Mouse (Mus musculus) natural killer cell, adult 2 months (primary cell): ENCODE measurements around the gene Mpp5.
A peak's percentile ranks its signal among the peaks of the same experiment; 100 is the strongest.

Source experiments
- DNase-seq, 2 experiments: peaks; one replicate each; pipeline ENCODE4 v3.0.0; 2022; ENCODE audit warnings: low spot score in 2 of 2

Mpp5 gene

GRCm38 (mm10) chr12:78748557-78749377, at the start of gene Mpp5:
Gene Mpp5 (plus strand): TSS chr12:78748907.
- peak; percentile 91 to 95 for DNase-seq

GRCm38 (mm10) chr12:78717783-78718182, 30.9 kb upstream of the Mpp5 start:
- peak; percentile 9 to 33 for DNase-seq

GRCm38 (mm10) chr12:78727723-78728122, 21.0 kb upstream of the Mpp5 start:
- DNase-seq, result no peak

GRCm38 (mm10) chr12:78739633-78740032, 9.1 kb upstream of the Mpp5 start:
- DNase-seq, result no peak

- no peak for DNase-seq
These were observed 8.4 kb upstream of the Mpp5 start for GRCm38 (mm10) chr12:78740289-78740688.

GRCm38 (mm10) chr12:78746226-78746625, 2.5 kb upstream of the Mpp5 start:
- DNase-seq, result no peak

- no peak for DNase-seq
These were observed 1.3 kb upstream of the Mpp5 start for GRCm38 (mm10) chr12:78747406-78747805.

GRCm38 (mm10) chr12:78748113-78748512, 594 bp upstream of the Mpp5 start:
- peak in 1 of 2 experiments; percentile 3 for DNase-seq

GRCm38 (mm10) chr12:78749378-78749801, 683 bp downstream of the Mpp5 start:
- DNase-seq, result peak; percentile 20 to 21

- no peak for DNase-seq
These were observed 13.3 kb downstream of the Mpp5 start for GRCm38 (mm10) chr12:78761979-78762378.

- DNase-seq, result no peak
These were observed 20.5 kb downstream of the Mpp5 start for GRCm38 (mm10) chr12:78769031-78769713.

GRCm38 (mm10) chr12:78773211-78773610, 24.5 kb downstream of the Mpp5 start:
- no peak for DNase-seq

GRCm38 (mm10) chr12:78777916-78778315, 29.2 kb downstream of the Mpp5 start:
- DNase-seq, result no peak

- DNase-seq, result no peak
These were observed 29.8 kb downstream of the Mpp5 start for GRCm38 (mm10) chr12:78778423-78779067.

GRCm38 (mm10) chr12:78788266-78788873, 39.7 kb downstream of the Mpp5 start:
- no peak for DNase-seq

- no peak for DNase-seq
These were observed 42.1 kb downstream of the Mpp5 start for GRCm38 (mm10) chr12:78790791-78791190.

GRCm38 (mm10) chr12:78794236-78794635, 45.5 kb downstream of the Mpp5 start:
- no peak for DNase-seq

- peak in 1 of 2 experiments; percentile 3 for DNase-seq
These were observed 51.3 kb downstream of the Mpp5 start for GRCm38 (mm10) chr12:78800036-78800435.

GRCm38 (mm10) chr12:78801836-78802235, 53.1 kb downstream of the Mpp5 start:
- no peak for DNase-seq

- no peak for DNase-seq
These were observed 65.7 kb downstream of the Mpp5 start for GRCm38 (mm10) chr12:78814437-78814836.

GRCm38 (mm10) chr12:78834496-78834895, 85.8 kb downstream of the Mpp5 start:
- DNase-seq, result no peak

- no peak for DNase-seq
These were observed 91.2 kb downstream of the Mpp5 start for GRCm38 (mm10) chr12:78839906-78840305.
